Comparison of ENCODE assay signal across 17 mouse cellular contexts in the genomic region with DNA sequence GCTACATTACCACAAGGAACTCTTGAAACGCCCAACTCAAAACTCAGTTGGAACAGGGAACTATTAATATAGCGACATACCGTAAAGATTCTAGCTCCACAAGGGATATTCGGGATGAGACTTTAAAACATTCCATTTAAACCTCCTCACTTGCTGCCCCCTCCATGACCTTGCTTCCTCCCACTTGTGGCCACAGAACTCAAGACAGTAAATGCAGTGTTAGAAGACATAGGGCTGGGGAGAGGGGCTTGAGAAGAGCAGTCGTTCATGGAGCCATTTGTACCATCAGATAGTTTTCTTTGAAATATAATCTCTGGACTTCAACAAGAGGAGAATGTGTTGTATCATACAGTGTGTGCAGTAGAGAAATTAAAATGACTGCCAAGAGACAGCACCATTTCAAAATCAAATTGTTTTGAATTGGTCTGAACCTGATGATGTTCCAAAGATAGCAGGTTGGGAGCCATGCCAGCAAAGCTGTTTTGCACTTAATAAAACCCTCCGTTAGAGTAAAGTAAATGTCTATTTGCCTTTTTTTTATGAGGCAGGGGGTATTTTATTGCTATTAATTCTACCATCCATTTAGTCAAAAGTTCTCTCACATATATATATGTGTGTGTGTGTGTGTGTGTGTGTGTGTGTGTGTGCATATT.
A peak's percentile ranks its signal among the peaks of the same experiment; 100 is the strongest.
DNase-seq lines count a peak whose midpoint lies in the region; ATAC-seq and TF ChIP-seq lines count a peak whose summit lies in the region.
"Had no signal": no experiment of that assay in that cellular context is flagged by ENCODE, and none has a peak within 500 bp of the region (broad histone marks: within the 10 kb centered on the region; RNA-seq: fewer than 3 reads in every experiment).

No protein-coding gene starts in this region.

- H3K4me3 ChIP-seq in kidney, embryonic 14.5 days (ENCODE audit: low read length) = no peak overlapping the region
- no peak overlapping the region for H3K4me3 ChIP-seq in limb, embryonic 12.5 days (replicated peaks)
- no peak overlapping the region for H3K4me3 ChIP-seq in limb, embryonic 10.5 days
- H3K4me3 ChIP-seq in embryonic fibroblast, embryonic 13.5 days (ENCODE audit: insufficient read depth, low read length) = no peak overlapping the region
- H3K4me3 ChIP-seq: forebrain, embryonic 13.5 days; midbrain, embryonic 10.5 days had no signal

- H3K9ac ChIP-seq in kidney, embryonic 14.5 days (ENCODE audit: low read depth, low read length) = no peak overlapping the region
- no peak overlapping the region for H3K9ac ChIP-seq in limb, embryonic 12.5 days (replicated peaks)
- H3K9ac ChIP-seq: forebrain, embryonic 13.5 days; liver, postnatal 0 days had no signal

- no peak for TF ChIP-seq CTCF in embryonic fibroblast, embryonic 13.5 days (IDR thresholded peaks at IDR 0.05; ENCODE audit: borderline replicate concordance, insufficient read depth, low read length)

- 0 out of 2 replicates have a peak, but pooled peaks have one; percentile 16 for ATAC-seq in kidney, embryonic 14.5 days (ENCODE audit: low FRiP score, low TSS enrichment)
- ATAC-seq in limb, embryonic 12.5 days (ENCODE audit: insufficient number of reproducible peaks, insufficient read depth, low FRiP score, low TSS enrichment, low read depth) = no peak
- ATAC-seq in megakaryocyte-erythroid progenitor cell, adult 5-6 weeks (replicated peaks; ENCODE audit: low FRiP score, low TSS enrichment, poor library complexity, severe bottlenecking) = no peak
- ATAC-seq: forebrain, embryonic 13.5 days; liver, postnatal 0 days had no signal

- H3K4me2 ChIP-seq in kidney, embryonic 14.5 days (replicated peaks; ENCODE audit: low read depth, low read length) = no peak overlapping the region
- H3K4me2 ChIP-seq in limb, embryonic 12.5 days = no peak overlapping the region
- H3K4me2 ChIP-seq: forebrain, embryonic 13.5 days; heart, embryonic 11.5 days had no signal

- no peaks in the 10 kb centered on the region for H3K4me1 ChIP-seq in kidney, embryonic 14.5 days (ENCODE audit: control insufficient read depth, insufficient read depth, low read length)
- H3K4me1 ChIP-seq in limb, embryonic 12.5 days (replicated peaks) = peaks cover 52% of the 10 kb centered on the region
- H3K4me1 ChIP-seq in limb, embryonic 10.5 days = peaks cover 30% of the 10 kb centered on the region
- H3K4me1 ChIP-seq in embryonic fibroblast, embryonic 13.5 days (ENCODE audit: control insufficient read depth, insufficient read depth, low read length) = peaks cover 14% of the 10 kb centered on the region

- H3K36me3 ChIP-seq in kidney, embryonic 14.5 days (ENCODE audit: control insufficient read depth, insufficient read depth, low read length) = no peaks in the 10 kb centered on the region
- no peaks in the 10 kb centered on the region for H3K36me3 ChIP-seq in limb, embryonic 12.5 days
- H3K36me3 ChIP-seq in limb, embryonic 10.5 days = no peaks in the 10 kb centered on the region
- H3K36me3 ChIP-seq: midbrain, embryonic 10.5 days had no signal

- WGBS in kidney, embryonic 14.5 days = 38% methylated on average over 6 of the region's 6 CpGs
- 62% methylated on average over 6 of the region's 6 CpGs for WGBS in limb, embryonic 12.5 days
- WGBS in limb, embryonic 10.5 days = 74% methylated on average over 6 of the region's 6 CpGs

- DNase-seq in kidney, postnatal 4 days = no peak
- no peak for DNase-seq in limb, embryonic 10.5 days (ENCODE audit: low spot score)
- DNase-seq in lung, postnatal 10 days = peak; percentile 11
- DNase-seq: adrenal gland, postnatal 36 days; B cell, adult 2 months; cerebellum, adult 2 months; cerebellum, postnatal 36 days; heart, postnatal 10 days; liver, postnatal 0 days; right cerebral cortex, postnatal 25 days had no signal

- H3K9me3 ChIP-seq in kidney, embryonic 14.5 days (ENCODE audit: control insufficient read depth, low read length) = no peaks in the 10 kb centered on the region
- H3K9me3 ChIP-seq in limb, embryonic 12.5 days = no peaks in the 10 kb centered on the region
- no peaks in the 10 kb centered on the region for H3K9me3 ChIP-seq in limb, embryonic 10.5 days (replicated peaks)
- H3K9me3 ChIP-seq: forebrain, embryonic 13.5 days; midbrain, embryonic 10.5 days had no signal

- no peak overlapping the region for H3K27ac ChIP-seq in kidney, embryonic 14.5 days (ENCODE audit: low read depth, low read length)
- H3K27ac ChIP-seq in limb, embryonic 12.5 days = 0 out of 2 replicates have a peak overlapping the region, but pooled peaks have one; percentile 42
- H3K27ac ChIP-seq in limb, embryonic 10.5 days = no peak overlapping the region
- peak overlapping the region; percentile 75 for H3K27ac ChIP-seq in embryonic fibroblast, embryonic 13.5 days (ENCODE audit: insufficient read depth, low read length)
- H3K27ac ChIP-seq: forebrain, embryonic 13.5 days; midbrain, embryonic 10.5 days had no signal

- TF ChIP-seq POLR2A in embryonic fibroblast, embryonic 13.5 days (IDR thresholded peaks at IDR 0.05; ENCODE audit: low read depth, low read length) = no peak

- H3K27me3 ChIP-seq in kidney, embryonic 14.5 days (ENCODE audit: control insufficient read depth, insufficient read depth, low read length) = no peaks in the 10 kb centered on the region
- no peaks in the 10 kb centered on the region for H3K27me3 ChIP-seq in limb, embryonic 12.5 days
- H3K27me3 ChIP-seq in limb, embryonic 10.5 days (ENCODE audit: low read depth, poor library complexity, severe bottlenecking) = no peaks in the 10 kb centered on the region
- H3K27me3 ChIP-seq: forebrain, embryonic 13.5 days had no signal

Comparison
In these comparisons a context has a peak if more than half of its experiments do, and no peak if none do; other contexts are left out.
1. H3K27ac ChIP-seq: peak in limb, embryonic 12.5 days (single experiment) and embryonic fibroblast, embryonic 13.5 days (single experiment); none in kidney, embryonic 14.5 days (single experiment) and limb, embryonic 10.5 days (single experiment).